7 mouse cellular contexts compared by ENCODE assay signal in genomic region chr10:58371279-58371842, GRCm38 (mm10). TPM values are rescaled to one million over a fixed set of nuclear protein-coding genes. Genes with fewer than 3 reads are reported as not detected.
DNase-seq lines count a peak whose midpoint lies in the region; ATAC-seq and TF ChIP-seq lines count a peak whose summit lies in the region.

No protein-coding gene starts in this region.

- peak; percentile 71 for ATAC-seq in megakaryocyte progenitor cell, adult 5-6 weeks (replicated peaks; ENCODE audit: poor library complexity)

- H3K4me1 ChIP-seq in CH12.LX (ENCODE audit: control insufficient read depth in 1 of 2, insufficient read depth in 2 of 2): peaks cover 2 to 59% of the 10 kb centered on the region in 2 experiments; a peak in 3 of 4 replicates
- peaks cover 85% of the 10 kb centered on the region for H3K4me1 ChIP-seq in erythroblast, embryonic 14.5 days (ENCODE audit: control insufficient read depth)

- no peak for TF ChIP-seq RAD21 in CH12.LX (IDR thresholded peaks at IDR 0.05; ENCODE audit: low read depth, low read length)

- TF ChIP-seq POLR2A in CH12.LX (IDR thresholded peaks at IDR 0.05; ENCODE audit: low read depth, low read length): peak; percentile 57

- no peaks in the 10 kb centered on the region for H3K9me3 ChIP-seq in CH12.LX (replicated peaks; ENCODE audit: low read length)
- H3K9me3 ChIP-seq in erythroblast, embryonic 14.5 days (ENCODE audit: control insufficient read depth, low read length): no peaks in the 10 kb centered on the region; the same call in 1 of the 2 replicates

- in situ Hi-C loops in CH12.LX (cut with MboI; ENCODE audit: low pct_ligation_motif_present, low pct_unique_long_range_greater_than_20kb, low sequenced_read_pairs): no loop called here

- peak overlapping the region; percentile 78 for H3K4me2 ChIP-seq in CH12.LX (ENCODE audit: insufficient read depth, low read depth, poor library complexity, severe bottlenecking)

- peaks cover 0 to 17% of the 10 kb centered on the region in 2 experiments for H3K36me3 ChIP-seq in CH12.LX (replicated peaks in 1 of 2; ENCODE audit: control insufficient read depth in 1 of 2, insufficient read depth in 1 of 2, low read length in 1 of 2)
- peaks cover 25% of the 10 kb centered on the region for H3K36me3 ChIP-seq in erythroblast, embryonic 14.5 days (ENCODE audit: control insufficient read depth)

- TF ChIP-seq EP300 in CH12.LX (IDR thresholded peaks at IDR 0.05; ENCODE audit: low read length): peak; percentile 60; the same call in 1 of the 2 replicates

- H3K4me3 ChIP-seq in CH12.LX (replicated peaks in 1 of 3; ENCODE audit: low read depth in 2 of 3, low read length in 2 of 3, poor library complexity in 1 of 3): peak overlapping the region; percentile 55 to 86 (median 72)
- H3K4me3 ChIP-seq in erythroblast, embryonic 14.5 days (replicated peaks): peak overlapping the region; percentile 69

- dilution Hi-C loops in CH12.LX (cut with MboI; ENCODE audit: extremely low pct_ligation_motif_present, extremely low pct_unique_long_range_greater_than_20kb, low sequenced_read_pairs): no loop called here

- no peak for TF ChIP-seq CTCF in CH12.LX (conservative IDR thresholded peaks at IDR 0.05 in 1 of 2, IDR thresholded peaks at IDR 0.05 in 1 of 2; ENCODE audit: low read depth in 2 of 2, low read length in 2 of 2)

- H3K27me3 ChIP-seq in CH12.LX (replicated peaks): no peaks in the 10 kb centered on the region
- no peaks in the 10 kb centered on the region for H3K27me3 ChIP-seq in erythroblast, embryonic 14.5 days (ENCODE audit: control insufficient read depth)

- DNase-seq in A20 (ENCODE audit: low read depth, low spot score) (peak; percentile 84), CH12.LX (ENCODE audit: extremely low read depth) (peak; percentile 73)
- DNase-seq in kidney, postnatal 10 days: peak; percentile 41
- peak; percentile 74 for DNase-seq in urinary bladder, postnatal 14 days (ENCODE audit: low spot score)
- no peak for DNase-seq in ovary, postnatal 14 days (ENCODE audit: low spot score)

- peaks cover 52% of the 10 kb centered on the region for H3K79me2 ChIP-seq in CH12.LX (replicated peaks; ENCODE audit: control insufficient read depth, extremely low read depth, insufficient read depth, poor library complexity, severe bottlenecking)

- peak overlapping the region; percentile 59 for H3K27ac ChIP-seq in CH12.LX (ENCODE audit: insufficient read depth, low read depth)

- H3K9ac ChIP-seq in CH12.LX (ENCODE audit: insufficient read depth, low read depth): peak overlapping the region; percentile 48

TF ChIP-seq in CH12.LX, 34 proteins besides CTCF, POLR2A, EP300 and RAD21:
- TF ChIP-seq SIN3A (IDR thresholded peaks at IDR 0.05; ENCODE audit: low read length) (peak; percentile 92), KAT2A (IDR thresholded peaks at IDR 0.05; ENCODE audit: insufficient replicate concordance, low read length) (no peak), JUND (conservative IDR thresholded peaks at IDR 0.05; ENCODE audit: low read depth, low read length) (no peak), HCFC1 (IDR thresholded peaks at IDR 0.05; ENCODE audit: low read depth, low read length) (peak; percentile 55; the same call in 1 of the 2 replicates), USF2 (conservative IDR thresholded peaks at IDR 0.05; ENCODE audit: low read depth, low read length) (peak; percentile 47; the same call in 1 of the 2 replicates), MXI1 (IDR thresholded peaks at IDR 0.05; ENCODE audit: low read depth, low read length) (peak; percentile 90), MEF2A (IDR thresholded peaks at IDR 0.05; ENCODE audit: borderline replicate concordance, low read depth, low read length) (peak; percentile 72; the same call in 1 of the 2 replicates), ETS1 (conservative IDR thresholded peaks at IDR 0.05; ENCODE audit: low read depth, low read length) (no peak; the same call in 1 of the 2 replicates), IRF4 (IDR thresholded peaks at IDR 0.05; ENCODE audit: low read depth, low read length) (peak; percentile 68; the same call in 1 of the 2 replicates), ZMIZ1 (IDR thresholded peaks at IDR 0.05; ENCODE audit: low read depth, low read length) (peak; percentile 72), RCOR1 (conservative IDR thresholded peaks at IDR 0.05; ENCODE audit: low read depth, low read length) (no peak; the same call in 1 of the 2 replicates), ELF1 (IDR thresholded peaks at IDR 0.05; ENCODE audit: low read depth, low read length) (peak; percentile 85), NRF1 (IDR thresholded peaks at IDR 0.05; ENCODE audit: low read depth, low read length) (no peak), MYC (IDR thresholded peaks at IDR 0.05; ENCODE audit: low read depth, low read length) (peak; percentile 84), USF1 (IDR thresholded peaks at IDR 0.05; ENCODE audit: low read depth, low read length) (peak; percentile 81), CHD1 (IDR thresholded peaks at IDR 0.05; ENCODE audit: low read depth, low read length) (peak; percentile 98), ZC3H11A (IDR thresholded peaks at IDR 0.05; ENCODE audit: low read depth, low read length) (no peak), MAZ (IDR thresholded peaks at IDR 0.05; ENCODE audit: low read depth, low read length) (peak; percentile 90), UBTF (IDR thresholded peaks at IDR 0.05; ENCODE audit: low read depth, low read length) (no peak), MAX (IDR thresholded peaks at IDR 0.05; ENCODE audit: low read length) (peak; percentile 89), ZNF384 (IDR thresholded peaks at IDR 0.05; ENCODE audit: low read depth, low read length) (no peak), NELFE (IDR thresholded peaks at IDR 0.05; ENCODE audit: low read depth, low read length) (0 out of 2 replicates have a peak, but pooled peaks have one; percentile 26), ZKSCAN1 (IDR thresholded peaks at IDR 0.05; ENCODE audit: borderline replicate concordance, low read depth, low read length) (no peak), SMC3 (IDR thresholded peaks at IDR 0.05; ENCODE audit: low read depth, low read length) (no peak), GABPA (IDR thresholded peaks at IDR 0.05; ENCODE audit: insufficient replicate concordance, low read depth, low read length) (no peak), TCF12 (IDR thresholded peaks at IDR 0.05; ENCODE audit: low read depth, low read length) (peak; percentile 65; the same call in 1 of the 2 replicates), JUN (IDR thresholded peaks at IDR 0.05; ENCODE audit: insufficient read depth, low read depth, low read length) (no peak), POLR2AphosphoS2 (IDR thresholded peaks at IDR 0.05; ENCODE audit: low read depth, low read length) (no peak), TBP (conservative IDR thresholded peaks at IDR 0.05; ENCODE audit: low read depth, low read length) (no peak), CHD2 (IDR thresholded peaks at IDR 0.05; ENCODE audit: low read length) (no peak), MAFK (IDR thresholded peaks at IDR 0.05; ENCODE audit: insufficient replicate concordance, low read length) (no peak), PAX5 (IDR thresholded peaks at IDR 0.05; ENCODE audit: low read length) (no peak), E2F4 (IDR thresholded peaks at IDR 0.05; ENCODE audit: insufficient replicate concordance, low read depth, low read length) (no peak), BHLHE40 (IDR thresholded peaks at IDR 0.05; ENCODE audit: low read depth, low read length) (peak; percentile 37; the same call in 1 of the 2 replicates)

RNA-seq across cellular contexts. Expression of gene Lims1, which starts 48.1 kb away (rescaled TPM):
- total RNA-seq in CH12.LX (2012; rRNA removed) (37.0 and 40.7 TPM in 2 replicates), CH12.LX (2014; rRNA removed) (74.7 and 85.6 TPM in 2 replicates)
- 34.7 and 40.4 TPM in 2 replicates for polyA plus RNA-seq in CH12.LX (2012; ENCODE audit: insufficient read length, low read depth)
- polyA plus RNA-seq in erythroblast, embryonic 14.5 days (2012): 0.20 and 0.43 TPM in 2 replicates
- total RNA-seq in megakaryocyte progenitor cell, adult 5-6 weeks (2015): 107 and 116 TPM in 2 replicates
- 68.9 and 71.3 TPM in 2 replicates for total RNA-seq in megakaryocyte progenitor cell, adult 5-6 weeks (2017)
